Mouse (Mus musculus) forebrain, embryonic 10.5 days (tissue): Measurements from ENCODE around the gene Zswim7. TPM values are rescaled to one million over a fixed set of nuclear protein-coding genes. Genes with fewer than 3 reads are reported as not detected.

Experiments used
- DNase-seq: peaks from one replicate; pipeline ENCODE4 v3.0.0-alpha.2; 2017; ENCODE audit warnings: low spot score; ENCODE audit errors: extremely low spot score
- H3K27ac ChIP-seq: fragments of 300-500 bp; sonication (generic); 2 replicates; pipeline ENCODE4 v1.5.1; 2016; ENCODE audit warnings: mild to moderate bottlenecking
- H3K27me3 ChIP-seq: fragments of 300-500 bp; sonication (generic); 2 replicates; pipeline ENCODE4 v1.6.1; 2016; ENCODE audit warnings: mild to moderate bottlenecking; ENCODE audit not compliant: poor library complexity, severe bottlenecking
- H3K36me3 ChIP-seq: fragments of 300-500 bp; sonication (generic); replicated peaks from 2 replicates; pipeline ENCODE4 v1.6.1; 2016; ENCODE audit warnings: mild to moderate bottlenecking, moderate library complexity
- H3K4me1 ChIP-seq: fragments of 300-500 bp; sonication (generic); 2 replicates; pipeline ENCODE4 v1.6.1; 2016
- H3K4me3 ChIP-seq: fragments of 300-500 bp; sonication (generic); 2 replicates; pipeline ENCODE4 v1.5.1; 2016; ENCODE audit warnings: mild to moderate bottlenecking, moderate library complexity
- H3K9me3 ChIP-seq: fragments of 300-500 bp; sonication (generic); 2 replicates; pipeline ENCODE4 v1.6.1; 2016; ENCODE audit warnings: mild to moderate bottlenecking, moderate library complexity
- WGBS: fragments of 180-500 bp; shearing (Covaris S2); methylation state at CpG from one replicate; pipeline ENCODE4 v1.1.7; 2016; 5-methylcytosine and 5-hydroxymethylcytosine counted together
- polyA plus RNA-seq: library from polyadenylated mRNA; unstranded; fragments of >200 nt; fragmentation: Nextera tagmentation; extraction: Ambion mirVana; gene quantifications from 2 replicates; pipeline ENCODE4 v1.2.1, GENCODE M21; 2016

The Zswim7 gene
- polyA plus RNA-seq, 1 experiment from 2014 or later, result 15.1 TPM

DNA sequence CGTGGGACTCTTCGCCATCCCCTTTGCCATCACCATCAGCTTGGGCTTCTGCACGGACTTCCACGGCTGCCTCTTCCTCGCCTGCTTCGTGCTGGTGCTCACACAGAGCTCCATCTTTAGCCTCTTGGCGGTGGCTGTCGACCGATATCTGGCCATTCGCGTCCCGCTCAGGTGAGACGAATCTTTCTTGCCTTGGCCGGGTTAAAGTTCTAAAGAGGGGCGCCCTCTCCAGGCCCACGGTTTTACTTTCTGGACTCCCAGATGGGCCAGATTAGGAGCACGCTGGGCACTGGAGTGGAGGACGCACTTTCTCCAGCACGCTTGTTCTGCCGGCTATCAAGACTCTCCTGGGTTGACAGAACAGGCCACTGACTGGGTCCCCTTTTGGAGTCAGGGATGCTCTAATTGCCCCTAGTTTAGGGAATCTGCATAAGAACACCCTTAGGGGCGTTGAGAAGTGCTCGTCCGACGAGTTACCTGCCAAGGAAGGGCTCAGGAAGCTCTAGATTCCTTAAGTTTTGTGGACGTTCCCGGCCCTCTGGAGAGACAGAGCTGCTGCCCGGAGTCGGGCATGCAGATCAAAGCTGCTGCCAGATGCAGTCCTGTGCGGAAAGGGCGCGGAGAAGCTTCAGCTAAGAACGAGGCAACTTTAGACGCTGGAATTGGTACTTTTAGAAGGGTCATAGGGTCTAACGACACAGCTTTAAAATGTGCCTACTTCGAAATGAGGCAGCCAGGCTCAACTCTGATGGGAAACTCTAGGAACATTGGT lies 31.7 kb downstream of the Zswim7 start:
- no peak for DNase-seq
- H3K9me3 ChIP-seq, result peaks cover 15% of the 10 kb centered on the region; the same call in 1 of the 2 replicates
- peak overlapping the region; percentile 78 for H3K27ac ChIP-seq
- H3K4me1 ChIP-seq, result peaks cover 37% of the 10 kb centered on the region
- WGBS, result 3% methylated on average over 35 of the region's 35 CpGs
- H3K27me3 ChIP-seq, result peaks cover 60% of the 10 kb centered on the region
- no peaks in the 10 kb centered on the region for H3K36me3 ChIP-seq
- peak overlapping the region; percentile 76 for H3K4me3 ChIP-seq

DNA sequence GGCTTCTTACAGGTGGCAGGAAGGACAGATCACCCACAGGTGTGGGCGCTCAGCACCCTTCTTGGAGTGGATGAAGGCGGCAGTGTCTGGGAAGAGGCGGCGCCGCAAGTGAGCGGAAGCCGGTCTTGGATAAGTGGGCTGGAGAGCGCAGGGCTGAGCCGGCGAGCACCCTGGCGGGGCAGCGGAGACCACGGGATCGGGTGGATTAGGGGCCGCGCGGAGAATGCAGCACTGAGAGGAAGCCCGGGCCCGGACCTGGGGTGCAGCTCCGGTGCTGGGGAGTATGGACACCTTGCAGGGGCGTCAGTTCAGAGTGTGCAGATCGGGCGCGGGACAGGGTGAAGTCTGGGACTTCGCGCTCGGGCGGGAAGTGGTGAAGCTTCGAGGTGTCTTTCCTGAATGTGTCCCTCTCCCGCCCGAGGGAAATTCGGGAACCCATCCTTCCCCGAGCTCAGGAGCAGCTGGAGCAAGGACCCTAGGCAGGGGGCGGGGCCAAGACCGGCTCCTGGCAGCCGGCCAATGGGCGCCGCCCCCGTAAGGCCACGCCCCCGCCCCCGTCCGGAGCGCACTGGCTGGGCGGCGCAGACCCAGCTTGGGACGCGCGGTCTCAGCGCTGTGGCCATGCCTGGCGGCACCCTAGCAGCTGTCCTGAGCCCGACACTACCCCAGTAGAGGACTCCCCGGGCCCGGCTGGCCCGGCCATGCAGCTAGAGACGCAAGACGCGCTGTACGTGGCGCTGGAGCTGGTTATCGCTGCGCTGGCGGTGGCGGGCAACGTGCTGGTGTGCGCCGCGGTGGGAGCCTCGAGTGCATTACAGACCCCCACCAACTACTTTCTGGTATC lies 32.6 kb downstream of the Zswim7 start, which contains the start of gene Adora2b:
Adora2b (plus strand) TSS at position 584 of the 844 bp plus-strand sequence.
- H3K27ac ChIP-seq, result peak within 1 kb of the TSS; percentile 78

DNA sequence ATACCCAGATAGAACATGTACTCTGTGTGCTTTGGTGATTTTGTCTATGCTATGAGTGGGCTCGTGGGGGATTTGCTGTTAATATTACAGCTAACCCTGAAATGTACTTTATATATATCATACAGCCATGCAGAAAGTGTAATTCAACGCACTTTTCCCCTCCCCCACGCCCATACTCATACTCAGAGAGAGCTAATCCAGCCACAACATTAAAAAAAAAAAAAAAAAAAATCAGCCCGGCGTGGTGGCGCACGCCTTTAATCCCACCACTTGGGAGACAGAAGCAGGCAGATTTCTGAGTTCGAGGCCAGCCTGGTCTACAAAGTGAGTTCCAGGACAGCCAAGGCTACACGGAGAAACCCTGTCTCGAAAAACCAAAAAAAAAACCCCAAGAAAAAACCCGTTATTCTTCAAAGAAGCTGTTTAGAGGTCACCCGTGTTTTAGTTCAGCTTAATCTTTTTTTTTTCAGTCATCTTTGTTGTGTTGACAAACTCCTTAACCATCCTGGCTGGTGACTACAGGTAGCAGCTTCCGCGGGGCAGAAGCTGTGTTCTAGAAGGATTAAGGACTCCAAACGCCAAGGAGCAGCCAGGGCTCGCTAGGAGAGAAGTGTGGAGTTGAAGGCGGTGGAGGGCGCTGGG lies 33.3 kb downstream of the Zswim7 start:
- H3K36me3 ChIP-seq, result no peaks in the 10 kb centered on the region
- peaks cover 59% of the 10 kb centered on the region for H3K27me3 ChIP-seq
- H3K4me3 ChIP-seq, result peak overlapping the region; percentile 76
- 42% methylated on average over 18 of the region's 18 CpGs for WGBS
- DNase-seq, result no peak
- H3K27ac ChIP-seq, result peak overlapping the region; percentile 78; the same call in 1 of the 2 replicates
- H3K9me3 ChIP-seq, result peaks cover 15% of the 10 kb centered on the region; the same call in 1 of the 2 replicates
- H3K4me1 ChIP-seq, result peaks cover 37% of the 10 kb centered on the region

More for the DNA sequence above, 32.6 kb downstream of the Zswim7 start, which contains the start of gene Adora2b:
- WGBS, result under 1% methylated on average over 69 of the region's 69 CpGs
- peaks cover 15% of the 10 kb centered on the region; the same call in 1 of the 2 replicates for H3K9me3 ChIP-seq
- H3K4me3 ChIP-seq, result peak within 1 kb of the TSS; percentile 76
- DNase-seq, result peak; percentile 84
- H3K27me3 ChIP-seq, result peaks cover 60% of the 10 kb centered on the region
- no peaks in the 10 kb centered on the region for H3K36me3 ChIP-seq
- H3K4me1 ChIP-seq, result peaks cover 37% of the 10 kb centered on the region

DNA sequence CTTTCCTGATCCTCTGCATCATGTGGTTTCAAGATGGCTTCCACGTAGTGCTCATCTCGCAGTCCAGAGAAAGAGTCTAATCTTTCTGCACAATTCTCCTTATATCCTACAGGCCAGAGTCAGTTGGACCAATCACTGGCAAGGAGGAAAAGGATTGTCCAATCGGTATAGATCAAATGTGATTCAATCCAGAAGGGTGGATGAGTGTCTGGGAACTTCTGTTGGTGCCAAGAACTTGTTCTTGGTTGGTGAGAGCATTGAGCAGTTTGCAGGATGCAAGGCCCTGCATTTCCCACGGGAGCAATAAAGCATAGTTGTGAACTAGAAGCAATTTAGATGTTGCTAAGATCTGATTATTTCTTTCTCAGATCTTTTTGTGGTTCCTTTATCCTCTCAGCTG lies 36.7 kb downstream of the Zswim7 start:
- H3K27me3 ChIP-seq, result peaks cover 25% of the 10 kb centered on the region
- H3K9me3 ChIP-seq, result peaks cover 15% of the 10 kb centered on the region; the same call in 1 of the 2 replicates
- no peak overlapping the region for H3K4me3 ChIP-seq
- 84% methylated on average over 4 of the region's 4 CpGs for WGBS
- H3K36me3 ChIP-seq, result no peaks in the 10 kb centered on the region
- H3K4me1 ChIP-seq, result peaks cover 15% of the 10 kb centered on the region
- no peak overlapping the region for H3K27ac ChIP-seq
- DNase-seq, result no peak

DNA sequence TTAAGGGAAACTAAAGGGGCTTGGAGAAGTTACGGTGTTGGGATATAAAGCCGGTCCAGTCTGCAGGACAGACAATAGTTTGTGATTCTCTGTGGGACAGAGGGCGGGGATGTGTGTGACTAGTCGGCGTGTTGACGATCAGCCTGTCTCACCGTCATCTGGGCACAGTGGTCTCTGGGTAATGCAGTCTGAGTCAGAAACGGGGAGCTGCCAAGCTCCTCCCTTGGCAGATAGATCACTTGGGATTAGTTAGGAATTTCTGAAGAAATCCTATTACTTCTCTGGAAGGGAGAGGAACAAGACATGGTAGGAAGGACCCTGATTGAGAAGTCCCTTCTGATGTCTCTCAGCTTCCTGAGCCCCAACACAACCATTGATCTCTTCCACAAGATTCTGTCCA lies 37.3 kb downstream of the Zswim7 start:
- H3K4me1 ChIP-seq, result peaks cover 9% of the 10 kb centered on the region
- peaks cover 15% of the 10 kb centered on the region; the same call in 1 of the 2 replicates for H3K9me3 ChIP-seq
- no peaks in the 10 kb centered on the region for H3K36me3 ChIP-seq
- H3K27me3 ChIP-seq, result peaks cover 19% of the 10 kb centered on the region
- 91% methylated on average over 8 of the region's 8 CpGs for WGBS
- no peak for DNase-seq
- no peak overlapping the region for H3K4me3 ChIP-seq
- H3K27ac ChIP-seq, result no peak overlapping the region

DNA sequence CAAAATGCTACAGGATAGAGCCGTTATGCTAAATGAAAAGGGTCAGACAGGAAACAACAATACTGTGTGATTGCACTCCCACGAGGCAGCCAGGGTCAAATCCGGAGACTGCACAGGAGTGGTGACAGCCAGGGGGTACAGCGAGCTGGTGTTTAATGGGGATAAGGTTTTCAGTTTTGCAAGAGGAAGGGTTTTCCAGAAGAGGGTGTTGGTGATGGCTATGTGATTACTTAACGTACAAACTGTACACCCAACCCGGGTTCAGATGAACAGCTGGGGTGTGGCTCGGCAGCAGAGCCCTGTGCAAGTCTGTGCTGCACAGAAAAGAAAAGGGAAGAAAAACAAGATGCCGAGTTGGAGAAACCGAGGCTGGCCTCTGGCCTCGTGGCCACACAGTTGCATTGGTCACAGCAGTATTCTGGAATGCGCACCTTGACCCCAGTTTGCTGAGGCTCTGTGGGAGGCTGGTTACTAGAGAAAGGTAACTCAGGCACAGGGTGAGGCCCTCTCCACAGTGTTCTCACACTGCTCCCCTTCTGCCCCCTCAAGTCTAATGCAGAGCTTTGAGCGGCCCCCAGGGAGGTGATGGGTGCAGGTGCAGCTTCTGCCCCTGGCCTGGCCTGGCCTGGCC lies 40.4 kb downstream of the Zswim7 start:
- no peak for DNase-seq
- WGBS, result 84% methylated on average over 12 of the region's 12 CpGs
- Histone ChIP-seq H3K27me3 (no peaks in the 10 kb centered on the region), H3K27ac (no peak overlapping the region), H3K4me3 (no peak overlapping the region), H3K4me1 (no peaks in the 10 kb centered on the region), H3K9me3 (peaks cover 7% of the 10 kb centered on the region; the same call in 1 of the 2 replicates), H3K36me3 (no peaks in the 10 kb centered on the region)

DNA sequence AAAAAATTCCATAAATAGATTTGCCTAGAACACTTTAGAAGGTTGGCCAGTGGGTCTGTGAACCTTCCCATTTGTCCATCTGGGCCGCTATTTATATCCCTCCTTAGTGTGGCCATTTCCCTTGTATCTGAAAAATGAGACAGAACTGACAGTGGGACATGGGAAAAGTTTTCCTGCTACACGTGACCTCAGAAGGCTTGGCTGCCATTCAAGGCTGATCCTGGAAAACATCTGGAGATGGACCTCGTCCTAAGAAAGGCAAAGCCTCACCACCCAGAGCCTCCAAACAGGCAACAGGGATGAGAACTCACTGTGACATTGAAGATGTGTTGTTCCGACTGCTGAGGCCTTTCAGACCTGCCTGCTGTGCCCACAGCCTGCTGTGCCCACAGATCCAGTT lies 56.4 kb downstream of the Zswim7 start:
- Histone ChIP-seq H3K4me3 (no peak overlapping the region), H3K27me3 (no peaks in the 10 kb centered on the region), H3K9me3 (no peaks in the 10 kb centered on the region), H3K36me3 (peaks cover 1% of the 10 kb centered on the region), H3K4me1 (no peaks in the 10 kb centered on the region), H3K27ac (no peak overlapping the region)
- 83% methylated on average over 4 of the region's 4 CpGs for WGBS
- DNase-seq, result no peak

DNA sequence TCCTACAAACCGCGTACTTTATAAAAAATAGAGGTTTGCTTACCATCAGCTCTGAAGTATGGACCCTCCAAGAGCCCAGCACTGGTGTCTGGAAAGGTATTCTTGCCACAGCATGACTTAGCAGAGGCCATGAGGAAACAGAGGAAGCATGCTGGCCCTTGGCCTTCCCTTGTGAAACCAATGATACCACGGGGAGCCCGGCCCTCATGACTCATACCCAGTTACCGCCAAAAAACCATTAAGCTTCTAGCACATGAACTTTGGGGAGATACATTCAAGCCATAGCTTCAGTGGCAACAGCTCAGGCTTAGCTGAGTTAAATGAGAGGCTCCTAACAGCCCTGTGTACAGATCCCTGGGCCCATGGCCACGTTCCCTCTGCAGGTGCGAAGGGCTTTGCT lies 57.2 kb downstream of the Zswim7 start:
- no peak for DNase-seq
- H3K27ac ChIP-seq, result no peak overlapping the region
- WGBS, result 95% methylated on average over 7 of the region's 7 CpGs
- H3K4me3 ChIP-seq, result no peak overlapping the region
- peaks cover 7% of the 10 kb centered on the region for H3K36me3 ChIP-seq
- H3K9me3 ChIP-seq, result no peaks in the 10 kb centered on the region
- no peaks in the 10 kb centered on the region for H3K4me1 ChIP-seq
- H3K27me3 ChIP-seq, result no peaks in the 10 kb centered on the region

DNA sequence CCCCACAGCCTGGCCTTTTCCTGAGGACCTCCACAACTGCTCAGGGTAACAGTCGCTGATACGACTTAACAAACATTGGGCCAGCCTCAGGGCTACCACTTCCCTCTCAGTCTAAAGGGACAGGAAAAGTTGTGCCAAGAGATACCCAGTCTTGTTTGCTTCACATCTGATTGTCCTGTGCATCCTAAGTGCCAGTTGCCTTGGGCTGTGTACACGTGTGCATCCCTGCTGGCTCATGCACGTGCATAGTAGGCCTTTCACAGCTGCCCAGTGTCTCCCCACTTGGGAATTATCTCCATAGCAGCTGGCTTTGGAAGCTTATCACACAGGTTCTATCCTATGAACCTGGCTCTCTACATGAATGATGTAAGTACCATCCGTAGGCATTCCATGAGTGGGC lies 57.8 kb downstream of the Zswim7 start:
- Histone ChIP-seq H3K36me3 (peaks cover 7% of the 10 kb centered on the region), H3K9me3 (no peaks in the 10 kb centered on the region), H3K27ac (no peak overlapping the region), H3K27me3 (no peaks in the 10 kb centered on the region), H3K4me3 (no peak overlapping the region), H3K4me1 (no peaks in the 10 kb centered on the region)
- DNase-seq, result no peak
- WGBS, result 93% methylated on average over 5 of the region's 5 CpGs

DNA sequence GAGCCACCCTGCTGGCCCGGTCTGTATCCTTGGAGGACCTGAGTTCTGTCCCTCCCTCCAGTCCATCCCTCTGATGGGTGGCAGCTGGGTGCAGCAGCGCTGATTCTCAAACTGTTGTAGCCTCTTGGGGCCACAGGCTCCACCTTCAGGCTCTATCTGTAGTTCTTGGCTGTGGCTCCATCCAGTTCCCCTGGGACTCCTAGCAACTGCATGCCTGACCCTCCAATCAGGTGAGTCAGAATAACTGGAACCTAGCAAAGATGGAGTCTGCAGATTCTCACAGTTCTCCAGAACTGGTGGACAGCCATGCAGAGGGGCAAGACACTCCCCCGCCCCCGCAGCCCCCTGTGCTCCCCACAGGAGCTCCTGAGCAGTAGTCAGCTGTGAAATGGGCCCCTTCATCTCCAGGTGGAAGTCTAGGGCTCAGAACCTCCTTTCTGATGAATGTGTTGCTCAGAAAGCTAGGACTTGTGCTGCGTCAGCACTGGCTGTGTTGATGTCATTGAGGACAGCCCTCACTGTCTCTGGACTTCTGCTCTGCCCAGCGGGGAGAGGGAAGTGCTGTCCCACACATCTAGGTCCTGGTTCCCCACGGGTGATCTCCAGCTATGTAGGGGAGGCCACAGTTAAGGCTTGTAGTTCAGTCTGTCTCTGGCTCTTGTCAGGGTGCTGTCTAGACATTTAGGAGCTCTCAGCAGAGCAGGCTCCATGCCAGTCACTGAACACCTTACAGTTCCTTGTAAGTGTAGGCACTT lies 60.2 kb downstream of the Zswim7 start:
- no peaks in the 10 kb centered on the region for H3K9me3 ChIP-seq
- whole genome bisulfite sequencing, result 84% methylated on average over 7 of the region's 7 CpGs
- H3K36me3 ChIP-seq, result peaks cover 7% of the 10 kb centered on the region
- H3K4me1 ChIP-seq, result peaks cover 7% of the 10 kb centered on the region
- H3K27ac ChIP-seq, result no peak overlapping the region
- no peak for DNase-seq
- H3K4me3 ChIP-seq, result no peak overlapping the region
- no peaks in the 10 kb centered on the region for H3K27me3 ChIP-seq

DNA sequence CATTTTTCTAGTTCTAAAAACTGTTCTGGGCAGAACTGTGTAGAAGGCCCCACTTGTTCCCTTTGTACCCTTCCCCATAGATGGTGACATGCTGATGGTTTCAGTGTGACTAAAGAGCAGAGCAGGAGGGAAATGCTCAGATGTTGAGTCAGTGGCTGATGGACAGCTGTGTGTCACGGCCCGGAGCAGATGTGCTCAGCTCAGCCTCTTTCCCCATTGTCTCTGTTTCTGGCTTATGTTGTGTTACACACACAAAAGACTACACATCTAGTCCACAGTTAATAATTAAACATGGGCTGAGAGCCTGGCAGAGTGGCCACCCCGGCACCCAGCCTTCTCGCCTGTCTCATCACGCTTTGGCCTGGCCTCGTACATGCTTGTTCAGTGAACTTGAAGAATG lies 63.4 kb downstream of the Zswim7 start:
- Histone ChIP-seq H3K4me1 (peaks cover 7% of the 10 kb centered on the region), H3K36me3 (peaks cover 7% of the 10 kb centered on the region), H3K9me3 (no peaks in the 10 kb centered on the region), H3K27ac (no peak overlapping the region), H3K4me3 (no peak overlapping the region), H3K27me3 (no peaks in the 10 kb centered on the region)
- WGBS, result 79% methylated on average over 6 of the region's 6 CpGs
- no peak for DNase-seq
